Mouse (Mus musculus) limb, embryonic 13.5 days (tissue): ENCODE measurements around the gene Olfr312. TPM values are rescaled to one million over a fixed set of nuclear protein-coding genes. Genes with fewer than 3 reads are reported as not detected.

ENCODE experiments used
- ATAC-seq: fragments of 200-750 bp; cut with Nextera tagmentation; 2 replicates; pipeline ENCODE4 v1.8.0; 2017; ENCODE audit warnings: low read depth, moderate number of reproducible peaks, moderate TSS enrichment; ENCODE audit not compliant: low FRiP score
- H3K27ac ChIP-seq: fragments of 300-500 bp; sonication (generic); 2 replicates; pipeline ENCODE4 v1.5.1; 2015; ENCODE audit warnings: inconsistent platforms, mild to moderate bottlenecking, moderate library complexity
- H3K27me3 ChIP-seq: fragments of 300-500 bp; sonication (generic); 2 replicates; pipeline ENCODE4 v1.6.1; 2015; ENCODE audit warnings: mild to moderate bottlenecking, inconsistent platforms
- H3K36me3 ChIP-seq: fragments of 300-500 bp; sonication (generic); 2 replicates; pipeline ENCODE4 v1.6.1; 2015; ENCODE audit warnings: inconsistent platforms, mild to moderate bottlenecking, moderate library complexity
- H3K4me1 ChIP-seq: fragments of 300-500 bp; sonication (generic); 2 replicates; pipeline ENCODE4 v1.6.1; 2015; ENCODE audit warnings: inconsistent platforms
- H3K4me2 ChIP-seq: fragments of 300-500 bp; sonication (generic); replicated peaks from 2 replicates; pipeline ENCODE4 v1.6.1; 2015; ENCODE audit warnings: inconsistent platforms, mild to moderate bottlenecking, moderate library complexity
- H3K4me3 ChIP-seq: fragments of 300-500 bp; sonication (generic); 2 replicates; pipeline ENCODE4 v1.5.1; 2015; ENCODE audit warnings: moderate library complexity, mild to moderate bottlenecking, inconsistent platforms
- H3K9ac ChIP-seq: fragments of 300-500 bp; sonication (generic); 2 replicates; pipeline ENCODE4 v1.6.1; 2015; ENCODE audit warnings: mild to moderate bottlenecking, inconsistent platforms
- H3K9me3 ChIP-seq: fragments of 300-500 bp; sonication (generic); 2 replicates; pipeline ENCODE4 v1.6.1; 2016; ENCODE audit warnings: inconsistent platforms
- WGBS: fragments of 180-500 bp; shearing (Covaris S2); methylation state at CpG from one replicate; pipeline ENCODE4 v1.1.7; 2015; 5-methylcytosine and 5-hydroxymethylcytosine counted together
- polyA plus RNA-seq: library from polyadenylated mRNA; unstranded; fragments of >200 nt; fragmentation: Nextera tagmentation; extraction: Ambion mirVana; gene quantifications from 2 replicates; pipeline ENCODE4 v1.2.1, GENCODE M21; 2015

Gene Olfr312
- polyA plus RNA-seq, 1 experiment from 2014 or later, result not detected

GRCm38 (mm10) chr11:58867954-58868330 is 38.9 kb downstream of the Olfr312 start:
- H3K4me1 ChIP-seq, result peaks cover 14% of the 10 kb centered on the region

GRCm38 (mm10) chr11:58870961-58871360 is 41.9 kb downstream of the Olfr312 start:
- Histone ChIP-seq H3K27me3 (no peaks in the 10 kb centered on the region), H3K36me3 (peaks cover 26% of the 10 kb centered on the region), H3K9ac (no peak overlapping the region), H3K27ac (no peak overlapping the region), H3K9me3 (no peaks in the 10 kb centered on the region), H3K4me2 (no peak overlapping the region), H3K4me1 (peaks cover 14% of the 10 kb centered on the region), H3K4me3 (no peak overlapping the region)
- no peak for ATAC-seq
- WGBS, result 81% methylated on average over 4 of the region's 4 CpGs

More at GRCm38 (mm10) chr11:58867954-58868330, 38.9 kb downstream of the Olfr312 start:
- Histone ChIP-seq H3K4me3 (peak overlapping the region; percentile 74), H3K27me3 (no peaks in the 10 kb centered on the region), H3K36me3 (peaks cover 22% of the 10 kb centered on the region), H3K9me3 (no peaks in the 10 kb centered on the region), H3K27ac (no peak overlapping the region; the same call in 1 of the 2 replicates), H3K4me2 (peak overlapping the region; percentile 81), H3K9ac (peak overlapping the region; percentile 84)
- 78% methylated on average over 6 of the region's 6 CpGs for WGBS
- ATAC-seq, result no peak

GRCm38 (mm10) chr11:58883756-58884155 is 54.7 kb downstream of the Olfr312 start:
- Histone ChIP-seq H3K4me3 (no peak overlapping the region), H3K9ac (no peak overlapping the region), H3K27me3 (no peaks in the 10 kb centered on the region), H3K36me3 (peaks cover 51% of the 10 kb centered on the region), H3K4me1 (0 out of 2 replicates have a peak, but pooled peaks cover 4% of the 10 kb centered on the region), H3K27ac (no peak overlapping the region), H3K4me2 (no peak overlapping the region), H3K9me3 (no peaks in the 10 kb centered on the region)
- no peak for ATAC-seq
- WGBS, result 82% methylated on average over 8 of the region's 8 CpGs

Other genes starting within 250 kb of the Olfr312 start
- not detected in 2 replicates for gene Olfr324, start 234.1 kb upstream of the Olfr312 start, polyA plus RNA-seq
- gene 2210407C18Rik, start 213.2 kb upstream of the Olfr312 start, polyA plus RNA-seq, result not detected in 2 replicates
- gene Olfr323, start 198.7 kb upstream of the Olfr312 start, polyA plus RNA-seq, result not detected in 2 replicates
- gene Trim58, start 188.8 kb upstream of the Olfr312 start, polyA plus RNA-seq, result 0.09 and 0.11 TPM in 2 replicates
- gene Olfr322, start 170.5 kb upstream of the Olfr312 start, polyA plus RNA-seq, result not detected in 2 replicates
- gene Olfr320, start 148.1 kb upstream of the Olfr312 start, polyA plus RNA-seq, result not detected in 2 replicates
- not detected in 2 replicates for gene Olfr319, start 130.1 kb upstream of the Olfr312 start, polyA plus RNA-seq
- not detected in 2 replicates for gene Olfr318, start 105.2 kb upstream of the Olfr312 start, polyA plus RNA-seq
- gene Olfr317, start 90.0 kb upstream of the Olfr312 start, polyA plus RNA-seq, result not detected in 2 replicates
- gene Olfr316, start 76.5 kb upstream of the Olfr312 start, polyA plus RNA-seq, result not detected in 2 replicates
- not detected in 2 replicates for gene Olfr315, start 56.0 kb upstream of the Olfr312 start, polyA plus RNA-seq
- gene Olfr314, start 46.3 kb upstream of the Olfr312 start, polyA plus RNA-seq, result not detected in 2 replicates
- gene Fam183b, start 27.3 kb upstream of the Olfr312 start, polyA plus RNA-seq, result not detected in 2 replicates
- gene Olfr313, start 14.2 kb upstream of the Olfr312 start, polyA plus RNA-seq, result not detected in 2 replicates
- not detected in 2 replicates for gene Olfr311, start 10.0 kb downstream of the Olfr312 start, polyA plus RNA-seq
- gene Gm12258, start 17.9 kb downstream of the Olfr312 start, polyA plus RNA-seq, result 12.8 and 12.9 TPM in 2 replicates
- 8.0 and 10.9 TPM in 2 replicates for gene 2810021J22Rik, start 38.0 kb downstream of the Olfr312 start, polyA plus RNA-seq
- 6.2 and 7.1 TPM in 2 replicates for gene Zfp39, start 75.0 kb downstream of the Olfr312 start, polyA plus RNA-seq
- gene Btnl10, start 88.7 kb downstream of the Olfr312 start, polyA plus RNA-seq, result 0.11 TPM in 1 of 2 replicates, not detected in the other
- 245 and 261 TPM in 2 replicates for gene Rnf187, start 109.7 kb downstream of the Olfr312 start, polyA plus RNA-seq
- gene Hist3h2ba, start 119.7 kb downstream of the Olfr312 start, polyA plus RNA-seq, result 35.8 and 40.7 TPM in 2 replicates
- gene Hist3h2a, start 125.4 kb downstream of the Olfr312 start, polyA plus RNA-seq, result 29.6 and 29.9 TPM in 2 replicates
- gene Trim17, start 125.4 kb downstream of the Olfr312 start, polyA plus RNA-seq, result 0.87 and 1.7 TPM in 2 replicates
- gene Trim11, start 148.9 kb downstream of the Olfr312 start, polyA plus RNA-seq, result 23.8 and 24.0 TPM in 2 replicates